Mouse (Mus musculus): ENCODE measurements around the gene Edem2. TPM values are rescaled to one million over a fixed set of nuclear protein-coding genes. Genes with fewer than 3 reads are reported as not detected.
"Not testable (repeated sequence)": the region's sequence is repeated elsewhere in the genome, so short reads cannot be mapped to it uniquely, and the experiment has no call there.

Edem2 gene
- polyA plus RNA-seq, 1 experiment from 2014 or later = 37.6 TPM

DNA sequence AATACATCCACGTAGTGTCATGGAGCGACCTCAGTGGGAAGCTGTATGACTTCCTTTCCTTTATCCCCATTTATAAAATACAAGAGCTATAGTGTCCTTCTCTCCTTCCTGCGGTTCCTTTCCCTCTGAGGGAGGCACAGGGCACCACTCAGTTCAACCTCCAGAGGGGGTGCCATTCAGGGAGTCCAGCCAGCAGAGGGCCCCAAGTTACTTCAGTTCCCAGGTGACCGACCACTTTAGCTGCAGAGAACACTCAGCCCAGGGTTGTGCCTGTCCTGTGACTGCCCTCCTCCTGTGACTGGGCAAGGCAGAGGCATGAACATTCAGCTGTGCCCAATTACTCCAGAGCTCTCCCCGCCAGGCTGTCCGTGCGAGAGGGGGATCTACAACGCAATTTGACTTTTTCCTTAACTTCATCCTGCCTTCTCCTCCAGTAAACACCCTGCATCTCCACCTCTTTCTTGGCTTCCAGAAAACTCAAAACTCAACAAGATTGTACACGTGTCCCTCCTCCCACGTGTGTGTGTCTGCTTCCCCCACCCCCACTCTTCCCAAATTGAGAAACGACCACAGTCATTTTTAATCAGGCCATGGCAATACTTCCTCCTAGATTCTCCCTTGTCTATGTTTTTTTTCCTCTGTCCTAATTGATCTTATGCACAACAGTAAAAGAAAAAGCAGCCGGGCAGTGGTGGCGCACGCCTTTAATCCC lies 27.7 kb upstream of the Edem2 start:
- Histone ChIP-seq H3K9ac (replicated peaks) (no peak overlapping the region), H3K36me3 (no peaks in the 10 kb centered on the region), H3K4me3 (no peak overlapping the region), H3K9me3 (no peaks in the 10 kb centered on the region), H3K27me3 (0 out of 2 replicates have a peak, but pooled peaks cover 7% of the 10 kb centered on the region), H3K4me2 (replicated peaks) (no peak overlapping the region), H3K4me1 (no peaks in the 10 kb centered on the region), H3K27ac (replicated peaks) (no peak overlapping the region)
- 63% methylated on average over 14 of the region's 14 CpGs for WGBS
- no peak for ATAC-seq (ENCODE audit: low FRiP score, low read depth)

DNA sequence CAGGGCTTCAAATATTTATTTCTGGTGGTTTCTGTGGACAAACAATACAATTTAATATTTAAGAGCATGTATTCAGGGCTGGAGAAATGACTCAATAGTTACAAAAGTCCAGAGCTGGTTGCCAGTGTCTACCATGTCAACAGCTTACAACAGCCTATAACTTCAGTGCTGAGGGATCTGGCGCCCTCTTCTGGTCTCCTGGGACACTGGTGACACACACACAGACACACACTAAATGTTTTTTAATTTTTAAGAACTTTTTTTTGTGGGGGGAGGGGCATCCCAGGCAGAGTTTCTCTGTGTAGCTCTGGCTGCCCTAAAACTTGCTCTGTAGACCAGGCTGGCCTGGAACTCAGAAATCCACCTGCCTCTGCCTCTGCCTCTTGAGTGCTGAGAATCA lies 26.5 kb upstream of the Edem2 start:
- Histone ChIP-seq H3K9me3 (no peaks in the 10 kb centered on the region), H3K4me3 (no peak overlapping the region), H3K4me2 (replicated peaks) (no peak overlapping the region), H3K27me3 (peaks cover 18% of the 10 kb centered on the region), H3K36me3 (no peaks in the 10 kb centered on the region), H3K27ac (replicated peaks) (no peak overlapping the region), H3K9ac (replicated peaks) (no peak overlapping the region), H3K4me1 (peaks cover 8% of the 10 kb centered on the region)
- 5% methylated on average over 1 of the region's 1 CpGs for WGBS
- no peak for ATAC-seq (ENCODE audit: low FRiP score, low read depth)

- H3K36me3 ChIP-seq = no peaks in the 10 kb centered on the region
- H3K4me1 ChIP-seq = peaks cover 8% of the 10 kb centered on the region
- peaks cover 20% of the 10 kb centered on the region for H3K27me3 ChIP-seq
- peak within 1 kb of the TSS; percentile 33 for H3K4me3 ChIP-seq
- WGBS = 3% methylated on average over 25 of the region's 25 CpGs
- no peak within 1 kb of the TSS for H3K27ac ChIP-seq (replicated peaks)
- H3K4me2 ChIP-seq (replicated peaks) = peak within 1 kb of the TSS; percentile 59
- H3K9ac ChIP-seq (replicated peaks) = peak within 1 kb of the TSS; percentile 46
- H3K9me3 ChIP-seq = no peaks in the 10 kb centered on the region
- no peak for ATAC-seq (ENCODE audit: low FRiP score, low read depth)
Measured at GRCm38 (mm10) chr2:155751014-155751786, 21.9 kb upstream of the Edem2 start, which contains the start of gene Procr. Procr (plus strand) TSS chr2:155751117.

DNA sequence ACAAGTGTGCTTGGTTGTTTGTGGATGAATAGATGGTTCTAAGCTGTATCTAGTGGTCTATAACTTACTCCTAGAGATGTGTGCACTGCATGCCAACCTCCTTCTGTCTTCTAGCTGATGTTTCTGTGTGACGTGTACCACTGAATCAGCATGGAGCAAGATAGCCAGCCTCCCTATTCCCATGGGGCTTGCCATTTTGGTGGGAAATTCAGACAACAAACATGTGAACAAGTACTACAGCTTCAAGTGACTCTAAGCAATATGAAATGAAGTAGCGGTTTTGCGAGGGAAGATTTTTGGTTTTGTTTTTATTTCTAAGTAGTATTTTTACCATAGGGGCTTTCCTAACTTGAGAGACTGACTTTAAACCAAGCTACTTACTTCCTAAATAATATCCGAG lies 20.1 kb upstream of the Edem2 start:
- Histone ChIP-seq H3K36me3 (no peaks in the 10 kb centered on the region), H3K9ac (replicated peaks) (no peak overlapping the region)
- ATAC-seq (ENCODE audit: low FRiP score, low read depth) = no peak

DNA sequence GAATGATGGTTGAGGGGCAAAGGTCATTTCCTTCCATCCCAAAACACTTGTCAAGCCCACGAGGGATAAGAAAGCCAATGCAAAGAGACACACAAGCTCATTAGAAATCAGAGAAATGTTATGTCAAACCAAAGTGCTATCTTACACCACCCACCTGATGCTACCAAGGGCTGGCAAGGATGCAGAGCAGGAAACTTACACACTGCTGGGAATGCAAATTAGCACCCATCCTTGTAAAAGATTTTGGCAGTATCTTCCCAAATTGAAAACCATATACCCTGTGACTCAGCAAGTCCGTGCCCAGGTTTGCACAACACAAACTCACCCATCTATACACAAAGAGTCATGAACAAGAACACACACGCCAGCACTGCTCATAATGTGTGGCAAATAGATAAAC lies 16.2 kb upstream of the Edem2 start:
- Histone ChIP-seq H3K27ac (replicated peaks) (no peak overlapping the region), H3K9ac (replicated peaks) (no peak overlapping the region), H3K4me3 (no peak overlapping the region), H3K27me3 (no peaks in the 10 kb centered on the region), H3K4me1 (no peaks in the 10 kb centered on the region), H3K4me2 (replicated peaks) (no peak overlapping the region), H3K36me3 (no peaks in the 10 kb centered on the region), H3K9me3 (no peaks in the 10 kb centered on the region)
- WGBS = 74% methylated on average over 3 of the region's 3 CpGs
- no peak for ATAC-seq (ENCODE audit: low FRiP score, low read depth)

More for the DNA sequence above, 20.1 kb upstream of the Edem2 start:
- Histone ChIP-seq H3K4me2 (replicated peaks) (no peak overlapping the region), H3K27ac (replicated peaks) (no peak overlapping the region), H3K27me3 (peaks cover 20% of the 10 kb centered on the region), H3K4me1 (peaks cover 8% of the 10 kb centered on the region), H3K9me3 (no peaks in the 10 kb centered on the region), H3K4me3 (no peak overlapping the region)
- 87% methylated on average over 4 of the region's 4 CpGs for WGBS

DNA sequence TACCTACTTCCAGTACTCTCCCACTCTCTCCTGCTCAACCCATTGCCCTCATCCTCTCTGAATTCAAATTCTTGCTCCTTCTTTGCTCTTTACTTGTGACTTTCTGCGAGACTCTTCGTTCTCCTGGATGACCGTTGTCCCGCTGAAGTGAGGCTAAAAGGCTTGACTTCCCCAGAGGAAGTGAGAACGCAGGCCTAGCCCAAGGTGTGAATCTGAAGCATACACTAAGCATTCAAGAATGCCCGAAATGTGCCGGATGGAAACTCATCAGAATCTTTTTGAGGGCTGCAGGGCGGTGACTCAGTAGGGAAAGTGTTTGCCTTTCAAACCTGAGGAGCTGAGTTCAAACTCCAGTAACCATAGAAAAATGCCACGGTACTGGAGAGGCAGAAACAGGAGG lies 14.1 kb upstream of the Edem2 start:
- WGBS = 93% methylated on average over 9 of the region's 9 CpGs

GRCm38 (mm10) chr2:155742931-155743337 lies 13.7 kb upstream of the Edem2 start:
- ATAC-seq (ENCODE audit: low FRiP score, low read depth) = no peak
- Histone ChIP-seq H3K36me3 (no peaks in the 10 kb centered on the region), H3K4me2 (replicated peaks) (no peak overlapping the region), H3K4me1 (no peaks in the 10 kb centered on the region), H3K27me3 (no peaks in the 10 kb centered on the region), H3K27ac (replicated peaks) (no peak overlapping the region), H3K9me3 (no peaks in the 10 kb centered on the region), H3K4me3 (no peak overlapping the region), H3K9ac (replicated peaks) (no peak overlapping the region)
- WGBS = 84% methylated on average over 12 of the region's 12 CpGs

More for the DNA sequence above, 14.1 kb upstream of the Edem2 start:
- no peak for ATAC-seq (ENCODE audit: low FRiP score, low read depth)
- Histone ChIP-seq H3K27me3 (no peaks in the 10 kb centered on the region), H3K4me1 (no peaks in the 10 kb centered on the region), H3K36me3 (no peaks in the 10 kb centered on the region), H3K9ac (replicated peaks) (no peak overlapping the region), H3K4me3 (no peak overlapping the region), H3K27ac (replicated peaks) (no peak overlapping the region), H3K4me2 (replicated peaks) (no peak overlapping the region), H3K9me3 (no peaks in the 10 kb centered on the region)

- Histone ChIP-seq H3K27me3 (no peaks in the 10 kb centered on the region), H3K4me1 (no peaks in the 10 kb centered on the region), H3K4me3 (no peak overlapping the region), H3K27ac (replicated peaks) (no peak overlapping the region), H3K9ac (replicated peaks) (no peak overlapping the region), H3K9me3 (no peaks in the 10 kb centered on the region), H3K4me2 (replicated peaks) (no peak overlapping the region), H3K36me3 (no peaks in the 10 kb centered on the region)
- ATAC-seq (ENCODE audit: low FRiP score, low read depth) = no peak
- WGBS = 90% methylated on average over 11 of the region's 11 CpGs
Measured at GRCm38 (mm10) chr2:155742211-155742610, 12.9 kb upstream of the Edem2 start.

DNA sequence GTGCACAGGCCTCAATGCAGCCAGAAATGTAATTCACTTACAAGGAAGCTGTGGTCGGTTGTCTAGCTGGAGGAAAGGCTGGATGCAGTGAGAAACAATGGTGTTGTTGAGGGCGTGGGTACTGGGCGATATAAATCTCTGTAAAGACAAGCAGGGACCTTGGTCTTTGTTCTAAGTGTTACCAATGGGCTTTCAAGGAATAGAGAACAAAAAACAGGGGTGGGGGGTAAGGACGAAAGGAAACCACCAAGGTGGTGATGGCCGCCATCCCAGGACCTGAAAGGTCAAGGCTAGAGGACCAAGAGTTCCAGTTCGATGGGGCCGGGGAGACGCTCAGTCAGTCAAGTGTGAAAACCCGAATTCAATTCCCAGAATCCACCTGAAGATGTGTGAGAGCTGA lies 8.5 kb upstream of the Edem2 start:
- no peaks in the 10 kb centered on the region for H3K36me3 ChIP-seq
- no peak overlapping the region for H3K4me3 ChIP-seq
- H3K27me3 ChIP-seq = no peaks in the 10 kb centered on the region
- 74% methylated on average over 9 of the region's 9 CpGs for WGBS
- no peak for ATAC-seq (ENCODE audit: low FRiP score, low read depth)
- no peaks in the 10 kb centered on the region for H3K4me1 ChIP-seq
- no peak overlapping the region for H3K27ac ChIP-seq (replicated peaks)
- no peaks in the 10 kb centered on the region for H3K9me3 ChIP-seq
- H3K9ac ChIP-seq (replicated peaks) = no peak overlapping the region
- no peak overlapping the region for H3K4me2 ChIP-seq (replicated peaks)

DNA sequence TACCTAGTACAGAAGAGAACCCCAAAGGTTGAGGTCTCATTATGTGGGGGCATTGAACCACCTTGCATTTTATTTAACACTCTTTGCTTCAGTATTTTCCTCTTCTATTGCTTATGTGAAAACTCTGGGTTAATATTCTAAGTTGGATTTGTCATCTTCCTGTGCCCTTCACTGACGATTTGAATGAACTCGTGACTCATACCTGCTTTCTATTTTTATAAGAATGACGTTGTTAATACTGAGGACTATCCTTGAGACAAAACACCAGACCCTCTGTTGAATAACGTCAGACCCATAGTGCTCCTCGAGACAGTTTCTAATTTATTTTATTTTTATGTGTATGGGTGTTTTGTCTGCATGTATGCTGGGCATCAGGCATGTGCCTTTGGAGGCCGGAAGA lies 7.7 kb upstream of the Edem2 start:
- H3K4me3 ChIP-seq = no peak overlapping the region
- 82% methylated on average over 6 of the region's 6 CpGs for WGBS
- no peak overlapping the region for H3K27ac ChIP-seq (replicated peaks)
- no peak overlapping the region for H3K4me2 ChIP-seq (replicated peaks)
- no peaks in the 10 kb centered on the region for H3K4me1 ChIP-seq
- H3K9me3 ChIP-seq = no peaks in the 10 kb centered on the region
- H3K27me3 ChIP-seq = no peaks in the 10 kb centered on the region
- no peak overlapping the region for H3K9ac ChIP-seq (replicated peaks)
- ATAC-seq (ENCODE audit: low FRiP score, low read depth) = no peak
- no peaks in the 10 kb centered on the region for H3K36me3 ChIP-seq

DNA sequence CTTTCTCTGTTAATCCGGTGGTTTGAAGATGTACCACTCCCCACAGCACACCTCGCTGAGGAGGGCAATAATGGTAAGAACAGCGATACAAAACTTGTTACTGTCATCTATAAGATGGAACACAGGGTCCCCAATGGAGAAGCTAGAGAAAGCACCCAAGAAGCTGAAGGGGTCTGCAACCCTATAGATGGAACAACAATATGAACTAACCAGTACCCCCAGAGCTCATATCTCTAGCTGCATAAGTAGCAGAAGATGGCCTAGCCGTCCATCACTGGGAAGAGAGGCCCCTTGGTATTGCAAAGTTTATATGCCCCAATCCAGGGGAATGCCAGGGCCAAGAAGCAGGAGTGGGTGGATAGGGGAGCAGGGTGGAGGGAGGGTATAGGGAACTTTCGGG lies 6.5 kb upstream of the Edem2 start, which contains the start of gene Gm17581:
Gm17581 (minus strand) TSS at position 101 of the 400 bp plus-strand sequence.
- not testable (repeated sequence) for ATAC-seq (ENCODE audit: low FRiP score, low read depth)

GRCm38 (mm10) chr2:155735080-155735479 lies 5.8 kb upstream of the Edem2 start:
- no peaks in the 10 kb centered on the region for H3K9me3 ChIP-seq
- no peak for ATAC-seq (ENCODE audit: low FRiP score, low read depth)
- WGBS = 87% methylated on average over 5 of the region's 5 CpGs
- no peaks in the 10 kb centered on the region; the same call in 1 of the 2 replicates for H3K27me3 ChIP-seq
- no peak overlapping the region for H3K9ac ChIP-seq (replicated peaks)
- no peak overlapping the region for H3K27ac ChIP-seq (replicated peaks)
- no peak overlapping the region for H3K4me2 ChIP-seq (replicated peaks)
- H3K36me3 ChIP-seq = no peaks in the 10 kb centered on the region
- H3K4me1 ChIP-seq = no peaks in the 10 kb centered on the region
- H3K4me3 ChIP-seq = no peak overlapping the region

More for the DNA sequence above, 6.5 kb upstream of the Edem2 start, which contains the start of gene Gm17581:
- H3K4me2 ChIP-seq (replicated peaks); H3K27me3 ChIP-seq; H3K36me3 ChIP-seq; H3K4me1 ChIP-seq; H3K9ac ChIP-seq (replicated peaks); H3K27ac ChIP-seq (replicated peaks); H3K4me3 ChIP-seq; H3K9me3 ChIP-seq: not testable (repeated sequence)
- 83% methylated on average over 5 of the region's 5 CpGs for WGBS
